Mouse (Mus musculus) cerebellum, adult 9-11 months (tissue): ENCODE measurements around the gene Samd1.

Experiments
- DNase-seq: peaks from one replicate; pipeline ENCODE4 v3.0.0; 2022

The Samd1 gene

DNA sequence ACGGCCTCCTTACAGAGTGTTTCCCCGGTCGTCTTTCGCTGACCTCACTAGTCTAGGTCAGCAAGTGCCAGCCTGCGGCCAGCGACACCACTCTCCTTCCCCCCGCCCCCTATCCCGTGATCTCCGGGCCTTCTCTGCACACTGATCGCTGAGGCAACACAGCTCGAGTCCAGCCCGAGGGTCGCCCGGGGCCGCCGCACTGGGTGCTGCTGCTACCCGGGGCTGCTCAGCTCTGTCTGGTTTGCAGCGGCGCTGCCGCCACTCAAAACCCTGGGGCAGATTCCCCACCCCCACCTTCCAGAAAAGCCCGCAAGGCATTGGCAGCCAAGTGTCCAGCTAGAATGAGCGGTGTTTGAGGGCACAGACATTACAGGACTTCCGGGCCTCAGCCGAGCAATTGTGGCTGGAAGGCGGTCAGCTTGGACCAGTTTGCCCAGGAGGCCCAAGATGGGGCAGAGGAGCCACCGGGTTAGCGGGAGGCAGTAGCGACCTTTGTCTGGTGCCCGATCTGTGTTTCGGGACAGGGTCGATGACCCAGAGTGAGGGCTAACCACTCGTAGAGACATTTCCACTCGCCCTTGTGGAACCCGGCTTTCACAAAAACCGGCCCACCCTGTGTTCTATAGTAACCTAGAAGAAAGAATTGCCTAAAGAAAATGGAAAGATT is 15.2 kb downstream of the Samd1 start:
- DNase-seq, result peak; percentile 26

DNA sequence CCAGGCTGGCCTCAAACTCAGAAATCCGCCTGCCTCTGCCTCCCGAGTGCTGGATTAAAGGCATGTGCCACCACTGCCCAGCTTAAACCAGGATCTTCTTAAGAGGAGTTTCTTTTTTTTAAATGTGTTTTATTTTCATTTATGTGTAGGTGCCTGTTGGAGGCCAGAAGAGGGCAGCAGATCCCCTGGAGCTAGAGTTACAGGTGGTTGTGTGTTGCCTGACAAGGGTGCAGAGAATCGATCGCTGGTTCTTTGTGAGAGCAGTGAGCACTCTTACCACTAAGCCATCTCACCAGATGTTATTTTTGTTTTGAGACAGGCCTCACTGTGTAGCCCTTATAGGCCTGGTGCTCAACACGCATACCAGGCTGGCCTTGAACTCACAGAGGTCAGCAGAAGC is 18.4 kb downstream of the Samd1 start:
- no peak for DNase-seq

DNA sequence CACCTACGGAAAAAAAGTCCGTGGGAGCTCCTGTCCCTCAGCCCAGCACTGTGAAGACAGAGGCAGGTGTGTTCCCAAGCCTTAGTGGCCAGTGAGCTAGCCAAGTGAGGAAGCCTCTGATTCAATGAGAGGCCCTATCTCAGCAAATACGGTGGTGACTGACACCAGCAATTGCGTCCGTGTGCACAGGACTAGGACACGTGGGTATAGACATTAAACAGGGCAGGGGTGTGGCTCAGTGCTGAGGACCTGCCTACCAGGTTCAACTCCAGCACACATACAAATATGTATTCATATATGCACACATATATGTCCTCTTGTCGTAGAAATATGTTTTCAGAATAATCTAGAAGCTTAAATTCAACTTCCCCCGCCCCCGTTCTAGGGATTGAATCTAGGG is 22.3 kb downstream of the Samd1 start:
- no peak for DNase-seq

DNA sequence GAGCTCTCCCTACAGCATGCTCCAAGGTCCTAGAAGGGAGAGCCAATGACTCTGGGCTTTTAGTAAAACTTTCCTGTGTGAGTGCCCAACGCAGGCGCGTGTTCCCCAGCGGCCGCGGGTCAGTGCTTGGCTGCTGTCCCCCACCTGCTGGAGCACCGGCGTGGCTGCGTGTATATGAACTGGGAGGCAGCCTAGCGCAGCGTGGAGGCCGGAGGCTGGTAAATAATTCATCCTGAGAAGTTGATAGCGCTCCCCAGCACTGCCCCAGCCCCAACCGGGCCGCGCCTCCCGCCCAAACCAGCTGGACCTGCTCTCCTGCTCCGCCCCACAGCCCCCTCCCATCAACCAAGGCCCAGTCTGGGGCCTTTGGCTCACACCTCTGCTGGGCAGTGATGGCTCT is 23.6 kb downstream of the Samd1 start, which contains the start of gene Palm3:
Gene Palm3 (plus strand): TSS at position 376 of the 400 bp plus-strand sequence.
- no peak for DNase-seq

DNA sequence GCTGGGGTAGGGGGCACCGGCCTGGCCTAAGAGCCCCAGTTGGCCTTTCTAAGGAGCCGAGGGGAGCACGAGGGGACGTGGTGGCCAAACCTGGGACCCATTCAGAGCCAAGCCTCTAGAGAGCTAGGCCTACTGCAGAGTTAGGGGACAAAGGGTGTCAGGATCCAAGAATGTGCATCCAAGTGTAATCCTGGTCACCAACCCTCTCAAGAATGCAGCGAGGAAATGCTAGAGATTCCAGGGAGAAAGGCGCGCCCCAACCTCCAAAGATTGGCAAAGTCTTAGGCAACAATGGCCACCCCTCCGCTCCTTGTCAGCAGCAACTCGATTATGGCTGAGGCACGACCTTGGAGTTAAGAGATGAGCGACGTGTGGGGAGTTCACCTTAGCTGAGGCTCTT is 24.1 kb downstream of the Samd1 start:
- no peak for DNase-seq

DNA sequence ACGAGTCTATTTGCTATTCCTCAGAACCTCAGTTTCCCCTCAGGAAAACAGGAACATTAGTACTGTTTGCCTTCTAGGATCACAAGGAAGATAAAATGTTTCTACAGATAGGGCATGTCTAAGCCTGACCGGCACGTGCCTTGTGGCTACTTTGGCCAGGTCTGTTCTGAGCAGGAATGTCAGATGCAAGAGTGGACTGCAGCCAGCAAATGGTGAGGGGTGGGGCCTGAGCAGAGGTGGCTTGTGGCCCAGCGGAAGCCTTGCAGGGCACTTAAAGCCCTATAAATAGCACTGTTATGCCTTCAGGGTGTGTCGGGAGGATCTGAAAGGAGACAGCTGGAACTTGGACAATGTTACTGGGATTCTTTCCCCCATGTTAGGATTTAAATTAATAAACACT is 25.6 kb downstream of the Samd1 start:
- DNase-seq, result no peak

DNA sequence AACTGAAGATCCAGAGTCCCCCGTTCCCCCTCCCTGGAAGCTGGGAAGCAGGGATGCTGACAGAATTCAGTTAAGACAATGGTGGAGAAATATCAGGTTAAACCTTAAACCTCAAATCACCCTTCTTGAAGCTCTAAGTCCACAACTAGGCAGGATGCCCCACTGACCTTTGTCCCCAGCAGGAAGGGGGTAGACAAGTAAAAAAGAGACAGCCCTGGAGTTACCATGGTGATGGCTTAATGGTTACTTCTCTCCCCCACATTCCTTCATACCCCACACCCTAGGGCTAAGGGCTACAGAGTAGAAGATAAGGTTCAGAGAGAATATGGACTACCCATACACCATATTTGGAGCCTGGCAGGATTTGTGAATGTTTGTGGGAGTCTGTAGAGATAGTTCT is 26.2 kb downstream of the Samd1 start:
- no peak for DNase-seq

DNA sequence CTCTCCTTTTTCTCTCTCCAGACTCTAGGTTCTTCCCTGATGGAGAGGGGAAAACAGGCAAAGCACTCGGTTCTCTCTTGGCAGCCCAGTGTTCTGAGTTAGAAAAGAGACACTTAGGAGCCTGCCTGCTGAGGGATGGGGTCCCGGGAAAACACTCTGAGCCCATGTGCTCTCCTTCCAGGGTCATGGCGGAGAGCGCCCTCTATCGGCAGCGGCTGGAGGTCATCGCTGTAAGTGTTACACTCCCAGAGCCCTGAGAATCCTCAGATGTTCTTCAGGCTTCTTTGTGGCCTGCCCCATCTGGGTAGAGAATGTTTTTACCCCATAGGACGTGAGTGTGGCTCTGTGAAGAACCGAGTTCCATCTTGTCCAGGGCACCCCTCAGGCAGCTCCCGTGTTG is 26.7 kb downstream of the Samd1 start:
- no peak for DNase-seq

DNA sequence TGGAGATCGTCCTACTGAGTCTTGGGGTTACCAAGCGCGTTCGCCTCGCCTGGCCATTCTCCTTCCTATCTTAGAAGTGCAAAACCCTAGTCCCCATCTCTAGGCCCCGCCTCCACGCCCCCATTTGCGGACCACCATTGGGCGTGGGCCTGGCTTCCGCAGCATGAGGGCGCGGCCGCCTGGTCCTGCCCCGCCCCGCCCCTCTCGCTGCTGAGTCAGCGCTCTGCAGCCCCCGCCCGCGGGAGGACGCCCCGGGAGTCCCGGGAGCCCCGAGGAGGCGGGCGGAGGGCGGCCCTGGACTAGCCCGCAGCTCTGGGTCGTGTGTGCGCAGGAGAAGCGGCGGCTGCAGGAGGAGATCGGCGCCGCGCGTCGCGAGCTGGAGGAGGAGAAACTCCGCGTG is 28.4 kb downstream of the Samd1 start:
- DNase-seq, result no peak

DNA sequence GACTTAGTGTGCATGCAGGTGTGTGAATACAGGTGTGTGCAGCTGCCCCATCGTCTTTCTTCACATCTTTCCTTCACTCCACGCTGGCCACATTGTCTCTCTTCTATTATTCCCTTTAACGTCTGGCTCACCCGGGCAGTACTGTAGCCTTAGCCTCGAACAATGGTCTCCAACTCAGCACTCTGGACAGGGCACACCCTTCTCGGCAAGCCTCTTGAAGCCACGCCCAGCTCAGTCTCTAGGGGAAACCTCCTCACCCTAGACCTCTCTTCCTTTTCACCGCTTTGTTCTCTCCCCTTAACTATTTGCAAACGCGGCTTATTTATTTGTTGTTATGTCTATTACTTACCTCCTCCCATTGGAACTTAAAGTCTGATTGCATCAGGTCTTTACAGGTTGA is 30.0 kb downstream of the Samd1 start:
- DNase-seq, result no peak

DNA sequence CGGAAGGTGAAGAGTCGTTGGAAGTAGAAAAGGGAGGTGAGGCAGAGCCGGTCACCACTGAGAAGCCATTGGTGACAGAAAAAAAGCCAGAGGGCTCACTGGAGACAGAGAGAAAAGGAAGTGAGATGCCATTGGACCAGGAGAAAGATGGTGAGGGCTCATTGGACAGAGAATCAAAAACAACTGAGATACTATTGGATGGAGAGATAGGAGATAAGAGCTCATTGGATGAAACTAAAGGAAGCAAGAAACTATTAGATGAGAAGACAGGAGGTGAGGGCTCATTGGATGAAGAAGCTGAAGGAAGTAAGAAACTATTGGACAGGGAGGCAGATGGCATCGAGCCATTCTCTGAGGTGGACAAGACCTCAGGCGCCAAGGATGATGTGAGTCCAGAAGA is 31.8 kb downstream of the Samd1 start:
- DNase-seq, result no peak

DNA sequence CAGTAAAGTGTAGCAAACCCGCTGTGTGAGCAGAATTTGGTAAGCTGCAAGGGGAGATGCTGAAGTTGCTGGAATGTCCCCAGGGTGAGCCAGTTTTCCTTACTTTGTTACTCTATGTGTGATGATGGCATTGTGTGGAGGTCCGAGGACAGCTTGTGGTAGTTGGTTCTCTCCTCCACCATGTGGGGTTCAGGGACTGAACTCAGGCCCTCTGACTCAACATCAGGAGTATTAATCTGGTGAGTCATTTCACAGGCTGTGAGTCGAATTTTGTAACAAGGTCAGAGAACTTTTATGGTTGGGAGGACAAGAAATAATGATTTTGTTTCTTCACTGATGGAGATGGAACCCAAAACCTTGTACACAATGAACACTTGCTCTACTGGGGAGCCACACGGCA is 35.3 kb downstream of the Samd1 start:
- DNase-seq, result no peak

DNA sequence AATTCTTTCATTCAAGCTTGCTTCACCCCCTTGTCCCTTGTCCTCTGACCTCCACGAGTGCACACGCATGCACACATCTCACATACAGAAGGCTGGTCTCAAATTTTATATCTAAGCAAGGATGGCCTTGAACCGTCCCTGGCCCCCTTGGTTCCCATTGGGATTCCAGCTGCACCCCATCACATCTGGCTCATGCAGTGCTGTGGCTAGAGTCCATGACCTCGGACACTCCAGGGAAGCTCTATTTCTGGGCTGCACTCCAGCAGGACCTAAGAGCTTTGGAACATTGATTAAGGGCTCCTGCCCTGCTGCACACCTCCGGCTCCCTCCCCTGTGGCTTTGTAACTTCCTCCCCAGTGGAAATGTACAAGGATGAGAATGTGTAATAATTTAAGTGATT is 40.5 kb downstream of the Samd1 start:
- no peak for DNase-seq

DNA sequence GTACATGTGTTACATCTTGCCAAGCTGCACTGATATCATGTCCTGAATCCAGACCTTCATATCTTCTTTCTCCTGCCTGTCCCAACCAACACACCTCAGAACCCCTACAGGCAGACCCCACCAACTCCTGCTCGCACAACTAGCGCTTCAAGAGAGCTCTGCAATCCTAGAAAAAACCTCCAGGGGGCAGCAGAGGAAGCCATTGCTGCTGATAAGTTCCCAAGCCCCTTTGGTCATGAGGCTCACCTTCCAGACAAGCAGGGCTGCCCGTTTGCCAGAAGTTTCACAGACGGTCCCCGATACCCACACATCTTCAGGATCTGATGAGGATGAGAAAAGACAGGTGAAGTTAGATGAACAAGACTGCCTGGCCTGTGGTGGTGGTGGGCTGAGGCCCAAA is 41.6 kb downstream of the Samd1 start:
- DNase-seq, result peak; percentile 64

DNA sequence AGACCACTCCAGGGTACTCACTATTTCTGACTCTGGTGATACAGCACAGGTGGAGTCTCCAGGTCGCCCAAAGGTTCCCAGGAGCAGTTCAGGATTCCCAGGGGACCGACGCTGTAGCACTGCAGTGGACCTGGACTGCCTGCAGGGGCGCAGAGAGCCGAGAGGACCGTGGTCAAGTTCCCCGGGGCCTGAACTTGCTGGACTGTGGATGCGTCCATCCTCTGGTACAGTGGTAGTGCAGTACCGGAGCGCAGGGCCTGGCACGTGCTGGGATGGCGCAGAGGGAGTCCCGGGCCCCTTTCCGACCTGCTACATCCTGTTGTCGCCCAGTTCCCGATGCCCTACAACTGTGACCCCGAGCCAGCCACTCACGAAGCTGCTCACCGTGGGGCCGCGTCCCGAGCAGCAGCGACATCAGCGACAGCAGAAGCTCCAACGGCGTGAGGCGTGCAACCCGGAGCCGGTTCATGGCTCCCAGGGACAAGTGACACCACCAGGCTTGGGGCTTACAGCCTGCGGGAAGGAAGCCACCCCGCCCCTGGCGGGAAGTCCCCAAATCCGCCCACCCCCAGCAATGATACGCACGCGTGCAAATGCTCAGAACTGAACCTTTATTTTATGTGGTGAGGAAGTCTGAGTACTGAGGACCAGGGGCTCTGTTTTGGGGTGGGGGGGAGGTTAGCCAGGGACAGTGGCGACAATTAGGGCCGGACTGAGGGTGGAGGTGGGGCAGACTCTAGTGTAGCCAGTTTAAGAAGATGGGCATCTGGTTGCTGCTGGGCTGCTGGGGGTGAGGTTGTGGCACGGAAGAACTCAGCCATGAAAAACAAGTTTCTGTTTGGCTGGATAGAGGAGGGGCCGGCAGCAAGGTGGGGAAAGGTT is 44.8 kb downstream of the Samd1 start, which contains the start of gene Il27ra:
Gene Il27ra (minus strand): TSS at position 524 of the 882 bp plus-strand sequence.
- DNase-seq, result no peak

DNA sequence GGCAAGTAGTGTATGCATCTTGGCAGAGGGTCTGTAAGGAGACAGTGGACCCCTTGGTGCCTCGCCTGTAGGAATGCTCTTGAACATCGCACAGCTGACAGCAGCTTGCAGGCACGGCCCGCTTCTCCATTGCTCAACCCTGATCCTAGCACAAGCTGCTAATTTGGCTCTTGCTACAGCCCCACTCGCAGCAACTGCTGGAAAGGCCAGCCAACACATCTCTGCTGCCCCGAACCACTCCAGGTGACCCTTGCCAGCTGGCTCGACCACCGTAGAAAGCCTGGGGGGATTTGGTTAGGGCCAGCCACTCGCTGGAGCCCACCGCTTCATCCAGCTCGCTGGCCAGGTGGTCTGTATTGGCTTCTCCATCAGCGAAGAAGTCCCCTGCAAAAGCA is 45.5 kb downstream of the Samd1 start:
- DNase-seq, result no peak

DNA sequence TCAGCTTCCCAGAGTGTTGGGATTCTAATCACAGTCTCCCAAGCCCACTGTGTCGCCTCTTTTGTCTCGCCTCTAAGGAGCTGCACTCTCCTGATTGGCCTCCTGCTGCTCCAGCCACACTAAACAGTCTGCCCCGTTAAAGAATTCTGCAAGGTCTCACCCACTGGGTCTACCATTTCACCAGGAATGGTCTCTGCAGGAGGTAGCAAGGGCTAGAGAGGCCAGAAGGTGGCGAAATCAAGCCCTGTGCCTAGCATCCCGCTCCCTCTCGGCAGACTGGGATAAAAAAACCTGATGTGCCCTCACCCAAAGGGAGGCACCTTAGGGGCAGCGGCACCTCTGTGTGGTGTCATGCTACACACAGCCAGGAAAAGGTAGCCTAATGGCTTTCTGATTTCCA is 46.6 kb downstream of the Samd1 start:
- no peak for DNase-seq

DNA sequence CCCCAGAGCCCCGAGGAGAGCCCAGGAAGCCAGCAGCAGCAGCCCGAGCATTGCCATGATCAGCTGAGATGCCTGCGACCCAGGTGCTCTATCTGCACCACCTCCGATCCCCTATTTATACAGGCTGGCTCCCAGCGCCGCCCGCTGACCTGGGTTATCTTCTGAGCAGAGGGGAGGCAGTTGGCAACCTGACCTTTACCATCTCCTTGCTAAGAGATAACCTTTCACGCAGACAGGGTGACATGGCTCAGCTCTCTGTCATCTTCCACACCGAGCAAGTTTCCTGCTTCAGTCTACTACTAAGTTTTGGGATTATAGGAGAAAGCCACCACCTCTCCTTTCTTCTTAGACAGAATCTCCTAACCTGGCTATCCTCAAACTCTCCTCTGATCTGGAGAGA is 47.4 kb downstream of the Samd1 start, which contains the start of gene Rln3:
Gene Rln3 (minus strand): TSS at position 101 of the 400 bp plus-strand sequence.
- DNase-seq, result no peak

DNA sequence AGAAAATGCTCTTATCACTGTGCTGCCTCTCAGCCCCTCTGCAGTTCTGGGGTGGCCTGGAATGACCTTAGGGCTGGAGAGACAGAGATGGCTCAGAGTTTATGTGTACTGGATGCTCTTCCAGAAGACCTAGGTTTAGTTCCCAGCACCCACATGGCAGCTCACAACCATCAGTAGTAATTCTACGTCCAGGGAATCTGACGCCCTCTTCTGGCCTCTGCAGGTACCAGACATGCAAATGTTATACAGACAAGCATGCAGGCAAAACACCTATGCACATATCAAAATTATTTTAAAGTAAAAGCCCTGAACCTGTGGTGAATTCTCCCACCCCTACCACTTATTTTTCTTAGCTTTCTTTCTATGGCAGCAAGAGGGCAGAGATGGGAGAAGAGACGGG is 49.0 kb downstream of the Samd1 start:
- DNase-seq, result no peak

DNA sequence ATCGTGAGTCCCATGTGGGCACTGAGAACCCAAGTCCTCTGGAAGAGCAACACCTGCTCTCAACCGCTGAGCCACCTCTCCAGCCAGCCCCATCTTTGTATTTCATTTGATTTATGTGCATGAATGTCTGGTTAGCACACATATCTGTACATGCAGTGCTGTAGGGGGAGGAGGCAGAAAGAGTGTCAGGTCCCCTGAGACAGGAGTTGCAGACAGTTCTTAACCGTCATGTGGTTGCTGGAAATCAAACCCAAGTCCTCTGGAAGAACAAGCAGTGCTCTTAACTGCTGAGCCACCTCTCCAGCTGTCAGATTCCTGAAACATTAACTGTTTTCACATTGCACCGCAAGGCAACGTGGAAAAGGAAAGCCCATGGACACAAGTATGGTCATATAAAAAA is 50.7 kb downstream of the Samd1 start:
- no peak for DNase-seq
